Mouse (Mus musculus): ENCODE results near the gene Vps8. TPM values are rescaled to one million over a fixed set of nuclear protein-coding genes. Genes with fewer than 3 reads are reported as not detected.

Vps8 gene
- polyA plus RNA-seq, 1 experiment from 2014 or later = 39.6 TPM

GRCm38 (mm10) chr16:21538889-21539288 is 116.0 kb downstream of the Vps8 start:
- Histone ChIP-seq H3K36me3 (ENCODE audit: control insufficient read depth, insufficient read depth) (peaks cover 4% of the 10 kb centered on the region; the same call in 1 of the 2 replicates), H3K9ac (replicated peaks; ENCODE audit: low read depth, low read length) (no peak overlapping the region), H3K4me1 (replicated peaks; ENCODE audit: control insufficient read depth, insufficient read depth, low read length) (no peaks in the 10 kb centered on the region), H3K4me2 (ENCODE audit: low read length) (no peak overlapping the region), H3K27me3 (replicated peaks; ENCODE audit: control insufficient read depth, insufficient read depth, low read length) (no peaks in the 10 kb centered on the region), H3K4me3 (replicated peaks; ENCODE audit: low read length) (no peak overlapping the region), H3K9me3 (ENCODE audit: control insufficient read depth, low read length) (no peaks in the 10 kb centered on the region), H3K27ac (ENCODE audit: low read length) (no peak overlapping the region)
- WGBS = 47% methylated on average over 2 of the region's 2 CpGs
- ATAC-seq = no peak

GRCm38 (mm10) chr16:21542559-21542958 is 119.6 kb downstream of the Vps8 start:
- H3K27ac ChIP-seq (ENCODE audit: low read length) = no peak overlapping the region
- H3K9me3 ChIP-seq (ENCODE audit: control insufficient read depth, low read length) = no peaks in the 10 kb centered on the region
- H3K4me3 ChIP-seq (replicated peaks; ENCODE audit: low read length) = no peak overlapping the region
- no peaks in the 10 kb centered on the region for H3K4me1 ChIP-seq (replicated peaks; ENCODE audit: control insufficient read depth, insufficient read depth, low read length)
- no peak overlapping the region for H3K9ac ChIP-seq (replicated peaks; ENCODE audit: low read depth, low read length)
- 0 out of 2 replicates have a peak, but pooled peaks cover 4% of the 10 kb centered on the region for H3K36me3 ChIP-seq (ENCODE audit: control insufficient read depth, insufficient read depth)
- no peak overlapping the region for H3K4me2 ChIP-seq (ENCODE audit: low read length)
- 52% methylated on average over 1 of the region's 1 CpGs for WGBS
- no peaks in the 10 kb centered on the region for H3K27me3 ChIP-seq (replicated peaks; ENCODE audit: control insufficient read depth, insufficient read depth, low read length)
- no peak for ATAC-seq

- Histone ChIP-seq H3K27ac (ENCODE audit: low read length) (no peak overlapping the region), H3K9me3 (ENCODE audit: control insufficient read depth, low read length) (no peaks in the 10 kb centered on the region), H3K4me1 (replicated peaks; ENCODE audit: control insufficient read depth, insufficient read depth, low read length) (no peaks in the 10 kb centered on the region), H3K27me3 (replicated peaks; ENCODE audit: control insufficient read depth, insufficient read depth, low read length) (no peaks in the 10 kb centered on the region), H3K36me3 (ENCODE audit: control insufficient read depth, insufficient read depth) (0 out of 2 replicates have a peak, but pooled peaks cover 4% of the 10 kb centered on the region), H3K4me3 (replicated peaks; ENCODE audit: low read length) (no peak overlapping the region), H3K4me2 (ENCODE audit: low read length) (no peak overlapping the region), H3K9ac (replicated peaks; ENCODE audit: low read depth, low read length) (no peak overlapping the region)
- WGBS = 79% methylated on average over 5 of the region's 5 CpGs
- ATAC-seq = no peak
Observed at GRCm38 (mm10) chr16:21547446-21547845, 124.5 kb downstream of the Vps8 start.

- H3K9ac ChIP-seq (replicated peaks; ENCODE audit: low read depth, low read length) = no peak overlapping the region
- no peak overlapping the region for H3K4me2 ChIP-seq (ENCODE audit: low read length)
- H3K4me3 ChIP-seq (replicated peaks; ENCODE audit: low read length) = no peak overlapping the region
- 0 out of 2 replicates have a peak, but pooled peaks cover 4% of the 10 kb centered on the region for H3K36me3 ChIP-seq (ENCODE audit: control insufficient read depth, insufficient read depth)
- no peak for ATAC-seq
- no peaks in the 10 kb centered on the region for H3K27me3 ChIP-seq (replicated peaks; ENCODE audit: control insufficient read depth, insufficient read depth, low read length)
- no peaks in the 10 kb centered on the region for H3K9me3 ChIP-seq (ENCODE audit: control insufficient read depth, low read length)
- WGBS = 88% methylated on average over 4 of the region's 4 CpGs
- H3K27ac ChIP-seq (ENCODE audit: low read length) = no peak overlapping the region
- H3K4me1 ChIP-seq (replicated peaks; ENCODE audit: control insufficient read depth, insufficient read depth, low read length) = no peaks in the 10 kb centered on the region
Observed at GRCm38 (mm10) chr16:21549751-21550150, 126.8 kb downstream of the Vps8 start.

- no peak overlapping the region for H3K4me3 ChIP-seq (replicated peaks; ENCODE audit: low read length)
- no peak overlapping the region for H3K4me2 ChIP-seq (ENCODE audit: low read length)
- 72% methylated on average over 7 of the region's 7 CpGs for WGBS
- H3K27ac ChIP-seq (ENCODE audit: low read length) = no peak overlapping the region
- H3K27me3 ChIP-seq (replicated peaks; ENCODE audit: control insufficient read depth, insufficient read depth, low read length) = no peaks in the 10 kb centered on the region
- no peak for ATAC-seq
- no peaks in the 10 kb centered on the region for H3K4me1 ChIP-seq (replicated peaks; ENCODE audit: control insufficient read depth, insufficient read depth, low read length)
- H3K9ac ChIP-seq (replicated peaks; ENCODE audit: low read depth, low read length) = no peak overlapping the region
- H3K36me3 ChIP-seq (ENCODE audit: control insufficient read depth, insufficient read depth) = no peaks in the 10 kb centered on the region
- no peaks in the 10 kb centered on the region for H3K9me3 ChIP-seq (ENCODE audit: control insufficient read depth, low read length)
Observed at GRCm38 (mm10) chr16:21550453-21550852, 127.5 kb downstream of the Vps8 start.

GRCm38 (mm10) chr16:21553506-21553905 is 130.6 kb downstream of the Vps8 start:
- Histone ChIP-seq H3K27me3 (replicated peaks; ENCODE audit: control insufficient read depth, insufficient read depth, low read length) (no peaks in the 10 kb centered on the region), H3K27ac (ENCODE audit: low read length) (no peak overlapping the region), H3K4me1 (replicated peaks; ENCODE audit: control insufficient read depth, insufficient read depth, low read length) (no peaks in the 10 kb centered on the region), H3K4me3 (replicated peaks; ENCODE audit: low read length) (no peak overlapping the region), H3K4me2 (ENCODE audit: low read length) (no peak overlapping the region), H3K9ac (replicated peaks; ENCODE audit: low read depth, low read length) (no peak overlapping the region), H3K9me3 (ENCODE audit: control insufficient read depth, low read length) (no peaks in the 10 kb centered on the region), H3K36me3 (ENCODE audit: control insufficient read depth, insufficient read depth) (peaks cover 3% of the 10 kb centered on the region; the same call in 1 of the 2 replicates)
- WGBS = 87% methylated on average over 3 of the region's 3 CpGs
- no peak for ATAC-seq

- ATAC-seq = no peak
Observed at GRCm38 (mm10) chr16:21562625-21563300, 139.8 kb downstream of the Vps8 start.

GRCm38 (mm10) chr16:21563322-21563721 is 140.4 kb downstream of the Vps8 start:
- H3K9me3 ChIP-seq (ENCODE audit: control insufficient read depth, low read length) = no peaks in the 10 kb centered on the region
- no peaks in the 10 kb centered on the region for H3K4me1 ChIP-seq (replicated peaks; ENCODE audit: control insufficient read depth, insufficient read depth, low read length)
- no peak overlapping the region for H3K4me2 ChIP-seq (ENCODE audit: low read length)
- 92% methylated on average over 6 of the region's 6 CpGs for WGBS
- H3K9ac ChIP-seq (replicated peaks; ENCODE audit: low read depth, low read length) = no peak overlapping the region
- no peaks in the 10 kb centered on the region for H3K27me3 ChIP-seq (replicated peaks; ENCODE audit: control insufficient read depth, insufficient read depth, low read length)
- H3K4me3 ChIP-seq (replicated peaks; ENCODE audit: low read length) = no peak overlapping the region
- no peaks in the 10 kb centered on the region for H3K36me3 ChIP-seq (ENCODE audit: control insufficient read depth, insufficient read depth)
- H3K27ac ChIP-seq (ENCODE audit: low read length) = no peak overlapping the region
- ATAC-seq = no peak

More at GRCm38 (mm10) chr16:21562625-21563300, 139.8 kb downstream of the Vps8 start:
- Histone ChIP-seq H3K27me3 (replicated peaks; ENCODE audit: control insufficient read depth, insufficient read depth, low read length) (no peaks in the 10 kb centered on the region), H3K27ac (ENCODE audit: low read length) (no peak overlapping the region), H3K9me3 (ENCODE audit: control insufficient read depth, low read length) (no peaks in the 10 kb centered on the region), H3K4me3 (replicated peaks; ENCODE audit: low read length) (no peak overlapping the region), H3K36me3 (ENCODE audit: control insufficient read depth, insufficient read depth) (no peaks in the 10 kb centered on the region), H3K4me2 (ENCODE audit: low read length) (no peak overlapping the region), H3K9ac (replicated peaks; ENCODE audit: low read depth, low read length) (no peak overlapping the region), H3K4me1 (replicated peaks; ENCODE audit: control insufficient read depth, insufficient read depth, low read length) (no peaks in the 10 kb centered on the region)
- 84% methylated on average over 3 of the region's 3 CpGs for WGBS

GRCm38 (mm10) chr16:21567093-21567492 is 144.2 kb downstream of the Vps8 start:
- Histone ChIP-seq H3K9ac (replicated peaks; ENCODE audit: low read depth, low read length) (no peak overlapping the region), H3K4me3 (replicated peaks; ENCODE audit: low read length) (no peak overlapping the region), H3K9me3 (ENCODE audit: control insufficient read depth, low read length) (no peaks in the 10 kb centered on the region), H3K4me1 (replicated peaks; ENCODE audit: control insufficient read depth, insufficient read depth, low read length) (no peaks in the 10 kb centered on the region), H3K36me3 (ENCODE audit: control insufficient read depth, insufficient read depth) (no peaks in the 10 kb centered on the region), H3K27me3 (replicated peaks; ENCODE audit: control insufficient read depth, insufficient read depth, low read length) (no peaks in the 10 kb centered on the region), H3K4me2 (ENCODE audit: low read length) (no peak overlapping the region), H3K27ac (ENCODE audit: low read length) (no peak overlapping the region)
- WGBS = 91% methylated on average over 5 of the region's 5 CpGs
- ATAC-seq = no peak
